Mouse (Mus musculus): ENCODE results near the gene Pappa. TPM values are rescaled to one million over a fixed set of nuclear protein-coding genes. Genes with fewer than 3 reads are reported as not detected.

Pappa gene
- polyA plus RNA-seq, 1 experiment from 2014 or later, result 0.15 TPM

- Histone ChIP-seq H3K4me3 (no peak overlapping the region), H3K9ac (no peak overlapping the region), H3K9me3 (replicated peaks) (no peaks in the 10 kb centered on the region), H3K36me3 (no peaks in the 10 kb centered on the region), H3K27ac (no peak overlapping the region), H3K4me2 (no peak overlapping the region), H3K4me1 (peaks cover 31% of the 10 kb centered on the region), H3K27me3 (replicated peaks) (no peaks in the 10 kb centered on the region)
- 59% methylated on average over 4 of the region's 4 CpGs for WGBS (ENCODE audit: insufficient replicate concordance)
- no peak for ATAC-seq
Measured at GRCm38 (mm10) chr4:65279272-65279653, 155.3 kb downstream of the Pappa start.

GRCm38 (mm10) chr4:65279979-65280677 is 156.2 kb downstream of the Pappa start:
- Histone ChIP-seq H3K9ac (no peak overlapping the region), H3K4me2 (peak overlapping the region; percentile 20; the same call in 1 of the 2 replicates), H3K4me1 (peaks cover 34% of the 10 kb centered on the region), H3K27ac (no peak overlapping the region), H3K9me3 (replicated peaks) (no peaks in the 10 kb centered on the region), H3K4me3 (no peak overlapping the region), H3K36me3 (no peaks in the 10 kb centered on the region), H3K27me3 (replicated peaks) (no peaks in the 10 kb centered on the region)
- 7% methylated on average over 7 of the region's 7 CpGs for WGBS (ENCODE audit: insufficient replicate concordance)
- peak; percentile 84 for ATAC-seq

- Histone ChIP-seq H3K27ac (no peak overlapping the region), H3K4me2 (no peak overlapping the region), H3K9ac (no peak overlapping the region), H3K9me3 (replicated peaks) (no peaks in the 10 kb centered on the region), H3K4me1 (peaks cover 42% of the 10 kb centered on the region), H3K36me3 (no peaks in the 10 kb centered on the region), H3K4me3 (no peak overlapping the region), H3K27me3 (replicated peaks) (no peaks in the 10 kb centered on the region)
- ATAC-seq, result no peak
Measured at GRCm38 (mm10) chr4:65280888-65281287, 156.9 kb downstream of the Pappa start.

- Histone ChIP-seq H3K36me3 (no peaks in the 10 kb centered on the region), H3K4me1 (peaks cover 43% of the 10 kb centered on the region), H3K27ac (no peak overlapping the region), H3K27me3 (replicated peaks) (no peaks in the 10 kb centered on the region), H3K9me3 (replicated peaks) (no peaks in the 10 kb centered on the region), H3K4me2 (no peak overlapping the region), H3K4me3 (no peak overlapping the region), H3K9ac (no peak overlapping the region)
- peak; percentile 77 for ATAC-seq
- WGBS (ENCODE audit: insufficient replicate concordance), result 28% methylated on average over 2 of the region's 2 CpGs
Measured at GRCm38 (mm10) chr4:65283611-65284010, 159.6 kb downstream of the Pappa start.

GRCm38 (mm10) chr4:65285165-65285564 is 161.2 kb downstream of the Pappa start:
- Histone ChIP-seq H3K4me2 (no peak overlapping the region), H3K9me3 (replicated peaks) (no peaks in the 10 kb centered on the region), H3K9ac (no peak overlapping the region), H3K4me1 (peaks cover 33% of the 10 kb centered on the region), H3K27me3 (replicated peaks) (no peaks in the 10 kb centered on the region), H3K36me3 (no peaks in the 10 kb centered on the region), H3K27ac (no peak overlapping the region), H3K4me3 (no peak overlapping the region)
- peak; percentile 48 for ATAC-seq
- WGBS (ENCODE audit: insufficient replicate concordance), result 4% methylated on average over 1 of the region's 1 CpGs

- Histone ChIP-seq H3K9me3 (replicated peaks) (no peaks in the 10 kb centered on the region), H3K36me3 (no peaks in the 10 kb centered on the region), H3K27me3 (replicated peaks) (no peaks in the 10 kb centered on the region), H3K9ac (no peak overlapping the region), H3K4me2 (no peak overlapping the region), H3K27ac (no peak overlapping the region), H3K4me1 (peaks cover 13% of the 10 kb centered on the region; the same call in 1 of the 2 replicates), H3K4me3 (no peak overlapping the region)
- ATAC-seq, result no peak
- WGBS (ENCODE audit: insufficient replicate concordance), result 59% methylated on average over 3 of the region's 3 CpGs
Measured at GRCm38 (mm10) chr4:65289247-65289646, 165.3 kb downstream of the Pappa start.

GRCm38 (mm10) chr4:65295741-65296140 is 171.8 kb downstream of the Pappa start:
- WGBS (ENCODE audit: insufficient replicate concordance), result 48% methylated on average over 1 of the region's 1 CpGs
- no peak for ATAC-seq
- Histone ChIP-seq H3K9ac (no peak overlapping the region), H3K27me3 (replicated peaks) (no peaks in the 10 kb centered on the region), H3K27ac (no peak overlapping the region), H3K9me3 (replicated peaks) (no peaks in the 10 kb centered on the region), H3K4me2 (no peak overlapping the region), H3K4me3 (no peak overlapping the region), H3K36me3 (no peaks in the 10 kb centered on the region), H3K4me1 (0 out of 2 replicates have a peak, but pooled peaks cover 3% of the 10 kb centered on the region)

- H3K4me1 ChIP-seq, result 0 out of 2 replicates have a peak, but pooled peaks cover 3% of the 10 kb centered on the region
- no peak overlapping the region for H3K4me2 ChIP-seq
- H3K36me3 ChIP-seq, result no peaks in the 10 kb centered on the region
- no peaks in the 10 kb centered on the region for H3K27me3 ChIP-seq (replicated peaks)
- no peak overlapping the region for H3K4me3 ChIP-seq
- H3K9ac ChIP-seq, result no peak overlapping the region
- H3K27ac ChIP-seq, result no peak overlapping the region
- 59% methylated on average over 7 of the region's 7 CpGs for WGBS (ENCODE audit: insufficient replicate concordance)
- ATAC-seq, result no peak
- no peaks in the 10 kb centered on the region for H3K9me3 ChIP-seq (replicated peaks)
Measured at GRCm38 (mm10) chr4:65296356-65296967, 172.5 kb downstream of the Pappa start.

- Histone ChIP-seq H3K4me3 (no peak overlapping the region), H3K9ac (no peak overlapping the region), H3K36me3 (no peaks in the 10 kb centered on the region), H3K27ac (no peak overlapping the region), H3K4me1 (0 out of 2 replicates have a peak, but pooled peaks cover 3% of the 10 kb centered on the region), H3K4me2 (no peak overlapping the region), H3K9me3 (replicated peaks) (no peaks in the 10 kb centered on the region), H3K27me3 (replicated peaks) (no peaks in the 10 kb centered on the region)
- ATAC-seq, result no peak
- 74% methylated on average over 13 of the region's 13 CpGs for WGBS (ENCODE audit: insufficient replicate concordance)
Measured at GRCm38 (mm10) chr4:65296968-65297499, 173.1 kb downstream of the Pappa start.

- peak; percentile 68 for ATAC-seq
- H3K9me3 ChIP-seq (replicated peaks), result no peaks in the 10 kb centered on the region
- 56% methylated on average over 9 of the region's 9 CpGs for WGBS (ENCODE audit: insufficient replicate concordance)
- H3K4me1 ChIP-seq, result 0 out of 2 replicates have a peak, but pooled peaks cover 3% of the 10 kb centered on the region
- no peak overlapping the region for H3K27ac ChIP-seq
- H3K9ac ChIP-seq, result no peak overlapping the region
- H3K4me3 ChIP-seq, result no peak overlapping the region
- H3K27me3 ChIP-seq (replicated peaks), result no peaks in the 10 kb centered on the region
- H3K36me3 ChIP-seq, result no peaks in the 10 kb centered on the region
- no peak overlapping the region for H3K4me2 ChIP-seq
Measured at GRCm38 (mm10) chr4:65298212-65299181, 174.5 kb downstream of the Pappa start.

GRCm38 (mm10) chr4:65299365-65299764 is 175.4 kb downstream of the Pappa start:
- Histone ChIP-seq H3K27ac (no peak overlapping the region), H3K4me3 (no peak overlapping the region), H3K4me1 (0 out of 2 replicates have a peak, but pooled peaks cover 3% of the 10 kb centered on the region), H3K36me3 (no peaks in the 10 kb centered on the region), H3K27me3 (replicated peaks) (no peaks in the 10 kb centered on the region), H3K9ac (no peak overlapping the region), H3K9me3 (replicated peaks) (no peaks in the 10 kb centered on the region), H3K4me2 (no peak overlapping the region)
- no peak for ATAC-seq
- 57% methylated on average over 1 of the region's 1 CpGs for WGBS (ENCODE audit: insufficient replicate concordance)

All from liver, embryonic 12.5 days (tissue).